Mouse (Mus musculus) left cerebral cortex, adult 18-20 months (tissue): ENCODE results near the gene Thumpd1. TPM values are rescaled to one million over a fixed set of nuclear protein-coding genes. Genes with fewer than 3 reads are reported as not detected.

Experiments
- DNase-seq, 2 experiments: peaks; one replicate each; pipeline ENCODE4 v3.0.0; 2021 to 2022; ENCODE audit warnings: low spot score in 2 of 2, mixed read lengths in 1 of 2
- total RNA-seq, 2 experiments: library from RNA; stranded (reverse); gene quantifications; 2 replicates each; pipeline ENCODE4 v1.2.3; 2021

Thumpd1 gene
- total RNA-seq, 2 experiments from 2014 or later = 48.3 to 50.7 TPM

- DNase-seq = peak; percentile 29 to 38
Measured at GRCm38 (mm10) chr7:119673465-119673864, 47.1 kb downstream of the Thumpd1 start.

GRCm38 (mm10) chr7:119670925-119671324 is 49.7 kb downstream of the Thumpd1 start:
- peak; percentile 13 to 38 for DNase-seq

- DNase-seq = no peak
Measured at GRCm38 (mm10) chr7:119670395-119670794, 50.2 kb downstream of the Thumpd1 start.

GRCm38 (mm10) chr7:119667893-119668292 is 52.7 kb downstream of the Thumpd1 start:
- no peak for DNase-seq

Other genes with a start within 250 kb of the Thumpd1 start
- not detected for gene Umod, start 241.5 kb downstream of the Thumpd1 start, total RNA-seq
- gene Acsm5, start 201.3 kb downstream of the Thumpd1 start, total RNA-seq = 1 to 10 TPM in 1 of 2 experiments, under 1 TPM in 1; 0.73 to 1.5 TPM
- gene Pdilt, start 197.3 kb downstream of the Thumpd1 start, total RNA-seq = not detected
- not detected for gene Acsm2, start 166.5 kb downstream of the Thumpd1 start, total RNA-seq
- gene Acsm1, start 113.8 kb downstream of the Thumpd1 start, total RNA-seq = not detected
- gene Acsm4, start 30.8 kb downstream of the Thumpd1 start, total RNA-seq = not detected
- gene Acsm3, start 40.1 kb upstream of the Thumpd1 start, total RNA-seq = not detected
- 1 to 10 TPM; 2.3 TPM for gene Rexo5, start 73.2 kb upstream of the Thumpd1 start, total RNA-seq
- gene Eri2, start 73.3 kb upstream of the Thumpd1 start, total RNA-seq = 1 to 10 TPM; 8.8 TPM
- gene Lyrm1, start 175.1 kb upstream of the Thumpd1 start, total RNA-seq = 10 to 100 TPM; 13.5 to 13.8 TPM
- 10 to 100 TPM; 30.9 to 31.3 TPM for gene Dcun1d3, start 175.5 kb upstream of the Thumpd1 start, total RNA-seq